Mouse (Mus musculus) neural tube, embryonic 14.5 days (tissue): Measurements from ENCODE around the gene Apobec2. TPM values are rescaled to one million over a fixed set of nuclear protein-coding genes. Genes with fewer than 3 reads are reported as not detected.

ENCODE experiments used
- ATAC-seq: fragments of 200-750 bp; cut with Nextera tagmentation; 2 replicates; pipeline ENCODE4 v1.8.0; 2017; ENCODE audit warnings: low read depth, mild to moderate bottlenecking, moderate TSS enrichment, moderate library complexity
- H3K27ac ChIP-seq: fragments of 300-500 bp; sonication (generic); 2 replicates; pipeline ENCODE4 v1.5.1; 2014; ENCODE audit warnings: low read depth, mild to moderate bottlenecking, control low read depth, low read length, moderate library complexity, mixed read lengths
- H3K27me3 ChIP-seq: fragments of 300-500 bp; sonication (generic); 2 replicates; pipeline ENCODE4 v1.6.1; 2014; ENCODE audit warnings: low read length; ENCODE audit not compliant: control insufficient read depth, insufficient read depth
- H3K36me3 ChIP-seq: fragments of 300-500 bp; sonication (generic); 2 replicates; pipeline ENCODE4 v1.6.1; 2014; ENCODE audit warnings: low read length, mixed read lengths; ENCODE audit not compliant: control insufficient read depth, insufficient read depth
- H3K4me1 ChIP-seq: fragments of 300-500 bp; sonication (generic); 2 replicates; pipeline ENCODE4 v1.6.1; 2014; ENCODE audit warnings: low read length; ENCODE audit not compliant: control insufficient read depth, insufficient read depth
- H3K4me2 ChIP-seq: fragments of 300-500 bp; sonication (generic); 2 replicates; pipeline ENCODE4 v1.6.1; 2014; ENCODE audit warnings: mild to moderate bottlenecking, low read depth, low read length, control low read depth
- H3K4me3 ChIP-seq: fragments of 300-500 bp; sonication (generic); 2 replicates; pipeline ENCODE4 v1.5.1; 2014; ENCODE audit warnings: low read depth, low read length, control low read depth, mixed read lengths
- H3K9ac ChIP-seq: fragments of 300-500 bp; sonication (generic); replicated peaks from 2 replicates; pipeline ENCODE4 v1.6.1; 2014; ENCODE audit warnings: low read depth, mild to moderate bottlenecking, control low read depth, low read length, mixed read lengths
- H3K9me3 ChIP-seq: fragments of 300-500 bp; sonication (generic); 2 replicates; pipeline ENCODE4 v1.6.1; 2016; ENCODE audit warnings: low read length; ENCODE audit not compliant: control insufficient read depth
- WGBS: fragments of 180-500 bp; shearing (Covaris S2); extraction: QIAGEN DNeasy Blood & Tissue Kit; methylation state at CpG from one replicate; pipeline ENCODE4 v1.1.7; 2014; 5-methylcytosine and 5-hydroxymethylcytosine counted together
- polyA plus RNA-seq: library from polyadenylated mRNA; unstranded; fragments of >200 nt; fragmentation: Nextera tagmentation; extraction: Ambion mirVana; gene quantifications from 2 replicates; pipeline ENCODE4 v1.2.1, GENCODE M21; 2014

Gene Apobec2
- polyA plus RNA-seq, 1 experiment from 2014 or later, result 0.75 TPM

GRCm38 (mm10) chr17:48379050-48379449 is 53.7 kb downstream of the Apobec2 start:
- Histone ChIP-seq H3K4me1 (no peaks in the 10 kb centered on the region), H3K27me3 (no peaks in the 10 kb centered on the region), H3K9me3 (no peaks in the 10 kb centered on the region), H3K9ac (no peak overlapping the region), H3K4me3 (no peak overlapping the region), H3K27ac (no peak overlapping the region), H3K4me2 (no peak overlapping the region), H3K36me3 (no peaks in the 10 kb centered on the region)
- no peak for ATAC-seq

DNA sequence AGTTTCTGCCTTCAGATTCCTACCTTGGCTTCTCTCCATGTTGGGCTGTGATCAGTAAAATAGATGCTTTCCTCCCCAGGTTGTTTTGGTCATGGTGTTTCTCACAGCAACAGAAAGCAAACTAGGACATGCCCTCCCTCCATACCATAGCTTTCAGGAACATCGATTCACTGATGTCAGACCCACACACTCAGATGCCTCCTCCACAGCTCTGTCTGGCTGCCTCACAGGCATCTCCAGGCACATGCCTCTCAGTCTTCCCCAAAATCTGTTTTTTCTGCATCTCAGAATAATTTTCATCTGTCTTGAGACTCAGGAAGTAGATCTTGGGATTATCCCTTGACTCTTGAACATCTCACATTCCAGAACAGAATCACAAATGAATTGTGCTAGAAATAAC is 56.6 kb downstream of the Apobec2 start:
- Histone ChIP-seq H3K4me1 (no peaks in the 10 kb centered on the region), H3K27ac (no peak overlapping the region), H3K9me3 (no peaks in the 10 kb centered on the region), H3K36me3 (no peaks in the 10 kb centered on the region), H3K4me2 (no peak overlapping the region), H3K4me3 (no peak overlapping the region), H3K27me3 (no peaks in the 10 kb centered on the region), H3K9ac (no peak overlapping the region)
- 83% methylated on average over 1 of the region's 1 CpGs for WGBS
- ATAC-seq, result no peak

DNA sequence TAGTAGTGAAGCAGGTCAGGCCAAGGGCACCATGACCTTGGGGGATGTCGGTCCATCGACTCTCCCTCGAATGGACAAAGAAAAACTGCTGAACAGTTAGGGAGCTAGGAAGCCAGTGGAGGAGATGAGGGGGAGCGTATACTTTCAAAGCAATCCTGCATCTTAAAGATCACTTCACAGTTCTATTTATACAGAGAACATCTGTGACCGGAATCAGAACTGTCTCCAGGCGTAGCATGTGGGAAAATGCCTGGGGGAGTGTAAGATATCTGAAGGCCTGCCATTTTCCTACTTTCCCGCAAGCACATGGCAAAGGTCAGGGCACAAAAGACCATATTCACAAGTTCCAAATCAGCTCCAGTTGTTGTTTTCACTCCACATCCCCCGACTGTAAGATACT is 59.7 kb downstream of the Apobec2 start:
- Histone ChIP-seq H3K36me3 (no peaks in the 10 kb centered on the region), H3K4me2 (no peak overlapping the region), H3K9ac (no peak overlapping the region), H3K4me3 (no peak overlapping the region), H3K27ac (no peak overlapping the region), H3K9me3 (no peaks in the 10 kb centered on the region), H3K27me3 (no peaks in the 10 kb centered on the region), H3K4me1 (no peaks in the 10 kb centered on the region)
- 81% methylated on average over 8 of the region's 8 CpGs for WGBS
- no peak for ATAC-seq

DNA sequence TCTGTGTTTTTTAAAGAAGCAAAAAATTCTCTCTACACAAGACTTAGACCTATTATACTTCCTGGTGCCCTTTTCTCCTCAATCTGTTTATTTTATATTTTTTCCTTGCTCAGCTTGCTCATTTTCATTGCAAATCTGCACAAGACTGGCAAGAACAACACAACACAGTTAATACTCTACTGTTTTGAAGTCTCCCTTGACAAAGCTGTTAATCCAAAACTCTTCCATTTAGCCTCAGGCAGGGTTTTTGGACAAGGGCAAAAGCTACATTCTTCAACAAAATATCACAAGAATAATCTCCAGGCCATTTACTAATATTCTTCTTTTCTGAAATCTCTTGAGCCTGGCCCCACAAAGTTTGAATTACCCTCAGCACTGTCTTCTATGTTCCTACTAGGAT is 61.1 kb downstream of the Apobec2 start:
- H3K4me3 ChIP-seq, result no peak overlapping the region
- H3K36me3 ChIP-seq, result no peaks in the 10 kb centered on the region
- H3K9ac ChIP-seq, result no peak overlapping the region
- H3K27me3 ChIP-seq, result no peaks in the 10 kb centered on the region
- no peak for ATAC-seq
- no peaks in the 10 kb centered on the region for H3K4me1 ChIP-seq
- H3K27ac ChIP-seq, result no peak overlapping the region
- no peaks in the 10 kb centered on the region for H3K9me3 ChIP-seq
- no peak overlapping the region for H3K4me2 ChIP-seq

Other genes starting within 250 kb of the Apobec2 start
- not detected in 2 replicates for gene Trem1, start 200.2 kb downstream of the Apobec2 start, polyA plus RNA-seq
- not detected in 2 replicates for gene Trem3, start 185.2 kb downstream of the Apobec2 start, polyA plus RNA-seq
- gene Treml4, start 168.6 kb downstream of the Apobec2 start, polyA plus RNA-seq, result 0.13 TPM in 1 of 2 replicates, not detected in the other
- gene Treml2, start 133.4 kb downstream of the Apobec2 start, polyA plus RNA-seq, result 0.05 TPM in 1 of 2 replicates, not detected in the other
- 0.27 TPM in 1 of 2 replicates, not detected in the other for gene B430306N03Rik, start 116.8 kb downstream of the Apobec2 start, polyA plus RNA-seq
- 5.2 and 5.4 TPM in 2 replicates for gene Trem2, start 86.5 kb downstream of the Apobec2 start, polyA plus RNA-seq
- gene Treml1, start 73.0 kb downstream of the Apobec2 start, polyA plus RNA-seq, result 0.44 TPM in 1 of 2 replicates, not detected in the other
- 16.2 and 16.3 TPM in 2 replicates for gene Nfya, start 23.0 kb downstream of the Apobec2 start, polyA plus RNA-seq
- 35.7 and 37.8 TPM in 2 replicates for gene Oard1, start 22.9 kb downstream of the Apobec2 start, polyA plus RNA-seq
- 1.6 and 1.8 TPM in 2 replicates for gene Tspo2, start 18.6 kb upstream of the Apobec2 start, polyA plus RNA-seq
- gene Unc5cl, start 22.0 kb upstream of the Apobec2 start, polyA plus RNA-seq, result 0.31 TPM in 1 of 2 replicates, not detected in the other